ENCODE assay signal across 25 mouse cellular contexts in the genomic region with DNA sequence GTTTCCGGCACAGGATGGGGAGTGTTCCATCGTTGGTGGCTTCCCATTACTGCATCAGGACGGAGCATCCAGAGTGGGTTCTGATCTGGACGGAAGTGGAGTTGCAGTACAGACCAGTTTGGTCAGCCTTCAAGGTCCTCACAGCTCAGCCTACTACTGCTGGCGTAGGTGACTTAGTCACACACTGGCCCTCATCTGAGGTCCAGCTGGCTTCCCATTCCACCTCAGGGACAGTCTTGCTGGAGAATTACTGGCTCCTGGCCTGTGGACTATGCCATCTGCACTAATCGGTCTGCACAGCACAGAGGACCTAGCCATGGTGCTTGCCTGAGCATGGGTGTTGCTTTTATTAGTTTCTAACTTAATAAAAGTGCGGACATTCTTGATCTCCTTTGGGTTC.
"Had no signal": no experiment of that assay in that cellular context is flagged by ENCODE, and none has a peak within 500 bp of the region (broad histone marks: within the 10 kb centered on the region; RNA-seq: fewer than 3 reads in every experiment).

No protein-coding gene starts in this region.

- H3K4me1 ChIP-seq: hindbrain, embryonic 15.5 days had no signal

- DNase-seq: gastrocnemius, adult 2 months; gastrocnemius, postnatal 10 days; heart, adult 18-20 months; heart, postnatal 14 days; heart, postnatal 36 days; kidney, adult 11 months; kidney, adult 2 months; kidney, adult 9 months; kidney, postnatal 14 days; layer of hippocampus, adult 9-11 months; layer of hippocampus, postnatal 36 days; left cerebral cortex, postnatal 4 days had no signal

- H3K9me3 ChIP-seq: heart, embryonic 10.5 days; heart, embryonic 13.5 days; heart, embryonic 15.5 days; hindbrain, embryonic 13.5 days; hindbrain, embryonic 15.5 days; kidney, embryonic 15.5 days; limb, embryonic 13.5 days; limb, embryonic 15.5 days; liver, embryonic 12.5 days had no signal

- H3K4me3 ChIP-seq: gastrocnemius, adult 2 months; heart, embryonic 10.5 days; heart, embryonic 13.5 days; heart, embryonic 15.5 days; hindbrain, embryonic 13.5 days; hindbrain, embryonic 15.5 days; kidney, embryonic 15.5 days; limb, embryonic 13.5 days; limb, embryonic 15.5 days; liver, embryonic 12.5 days had no signal

- ATAC-seq: hindbrain, postnatal 0 days; intestine, embryonic 16.5 days; liver, embryonic 12.5 days had no signal

- H3K4me2 ChIP-seq: heart, embryonic 13.5 days; heart, embryonic 15.5 days; hindbrain, embryonic 13.5 days; hindbrain, embryonic 15.5 days; kidney, embryonic 15.5 days; limb, embryonic 13.5 days; limb, embryonic 15.5 days; liver, embryonic 12.5 days had no signal

- H3K27me3 ChIP-seq: heart, embryonic 13.5 days; heart, embryonic 15.5 days; hindbrain, embryonic 13.5 days; hindbrain, embryonic 15.5 days; kidney, embryonic 15.5 days; limb, embryonic 13.5 days; limb, embryonic 15.5 days; liver, embryonic 12.5 days had no signal

- H3K27ac ChIP-seq: gastrocnemius, adult 2 months; heart, embryonic 10.5 days; heart, embryonic 13.5 days; heart, embryonic 15.5 days; hindbrain, embryonic 13.5 days; hindbrain, embryonic 15.5 days; kidney, embryonic 15.5 days; kidney, postnatal 0 days; limb, embryonic 13.5 days; limb, embryonic 15.5 days; liver, embryonic 12.5 days; liver, embryonic 14.5 days had no signal

- H3K9ac ChIP-seq: heart, embryonic 13.5 days; heart, embryonic 15.5 days; hindbrain, embryonic 13.5 days; hindbrain, embryonic 15.5 days; kidney, embryonic 15.5 days; limb, embryonic 13.5 days; limb, embryonic 15.5 days; liver, embryonic 12.5 days; liver, embryonic 14.5 days had no signal
